ENCODE assay signal across 18 mouse cellular contexts in the genomic region with DNA sequence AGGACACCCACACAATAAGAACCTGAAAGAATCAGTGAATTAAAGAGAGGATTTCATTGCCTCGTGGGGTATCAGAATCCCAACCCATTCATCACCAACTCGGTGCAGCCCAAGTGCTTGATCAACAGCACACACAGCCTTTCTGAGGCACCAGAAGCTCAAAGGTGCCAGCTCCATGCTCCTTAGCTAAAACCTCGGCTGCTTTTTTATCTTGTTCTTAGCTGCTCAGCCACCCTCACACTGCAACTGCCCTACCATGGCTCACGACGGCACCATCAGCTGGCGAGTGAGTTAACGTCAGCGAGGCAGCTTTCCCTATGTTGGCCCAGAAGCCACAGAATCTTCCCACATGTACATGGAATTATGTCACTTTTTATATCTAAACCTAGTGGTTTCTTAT.
DNase-seq lines count a peak whose midpoint lies in the region; ATAC-seq lines count a peak whose summit lies in the region.
"Had no signal": no experiment of that assay in that cellular context is flagged by ENCODE, and none has a peak within 500 bp of the region (broad histone marks: within the 10 kb centered on the region; RNA-seq: fewer than 3 reads in every experiment).

No protein-coding gene starts in this region.

- ATAC-seq in frontal cortex, adult (ENCODE audit: low TSS enrichment), result peak; percentile 39; the same call in 1 of the 2 replicates
- ATAC-seq in megakaryocyte progenitor cell, adult 5-6 weeks (replicated peaks; ENCODE audit: poor library complexity), result 0 out of 2 replicates have a peak, but pooled peaks have one; percentile 34
- ATAC-seq: forebrain, embryonic 14.5 days; midbrain, embryonic 15.5 days had no signal

- DNase-seq in frontal cortex, postnatal 10 days (ENCODE audit: low spot score in 2 of 2), result no peak
- DNase-seq in left cerebral cortex, adult 18-20 months (ENCODE audit: low spot score in 2 of 2), result peak; percentile 54 to 59
- DNase-seq in left cerebral cortex, postnatal 10 days (ENCODE audit: extremely low spot score in 1 of 2, low spot score in 2 of 2), result no peak
- DNase-seq in cerebellum, postnatal 14 days, result no peak
- DNase-seq in heart, adult 11 months, result no peak
- DNase-seq: adrenal gland, postnatal 10 days; cerebellum, adult 2 months; cerebellum, postnatal 36 days; gastrocnemius, adult 2 months; kidney, adult 9 months; kidney, postnatal 14 days; lung, embryonic 14.5 days; retina, postnatal 1 day; thymus, postnatal 25 days had no signal

- intact Hi-C loops in left cerebral cortex, postnatal 10 days (cut with DNase I), result no loop called here

Comparison
In these comparisons a context has a peak if more than half of its experiments do, and no peak if none do; other contexts are left out.
1. DNase-seq: peak in left cerebral cortex, adult 18-20 months (2 of 2); none in frontal cortex, postnatal 10 days (0 of 2), left cerebral cortex, postnatal 10 days (0 of 2), cerebellum, postnatal 14 days (0 of 2) and heart, adult 11 months (single experiment).